Mouse (Mus musculus) small intestine, adult 2 months (tissue): ENCODE results near the gene Pdzd7. TPM values are rescaled to one million over a fixed set of nuclear protein-coding genes. Genes with fewer than 3 reads are reported as not detected.

Source experiments
- H3K27ac ChIP-seq: fragments of 200-500 bp; 2 replicates; pipeline ENCODE4 v1.5.1; 2012; ENCODE audit warnings: low read depth, low read length, control low read depth, inconsistent platforms; ENCODE audit not compliant: insufficient read depth
- H3K27me3 ChIP-seq: fragments of 200-500 bp; 2 replicates; pipeline ENCODE4 v1.6.1; 2012; ENCODE audit warnings: mild to moderate bottlenecking, moderate library complexity, low read length, inconsistent platforms; ENCODE audit not compliant: control insufficient read depth, insufficient read depth
- H3K36me3 ChIP-seq: fragments of 200-500 bp; 2 replicates; pipeline ENCODE4 v1.6.1; 2012; ENCODE audit warnings: mild to moderate bottlenecking, low read length, control low read depth, inconsistent platforms; ENCODE audit not compliant: control insufficient read depth, insufficient read depth
- H3K4me1 ChIP-seq: fragments of 200-500 bp; 2 replicates; pipeline ENCODE4 v1.6.1; 2012; ENCODE audit warnings: low read length, inconsistent platforms, mixed read lengths; ENCODE audit not compliant: control insufficient read depth, insufficient read depth, insufficient read length
- H3K4me3 ChIP-seq: fragments of 200-500 bp; 2 replicates; pipeline ENCODE4 v1.5.1; 2012; ENCODE audit warnings: low read depth, mild to moderate bottlenecking, control low read depth, inconsistent platforms, low read length, moderate library complexity
- CTCF ChIP-seq: fragments of 200-500 bp; IDR thresholded peaks from 2 replicates; pipeline ENCODE4 v1.5.1; 2012; ENCODE audit warnings: low read depth, mild to moderate bottlenecking, control low read depth, inconsistent platforms, low read length, moderate library complexity, mixed read lengths; ENCODE audit not compliant: insufficient replicate concordance, insufficient read length; ENCODE audit errors: extremely low read depth
- POLR2A ChIP-seq: fragments of 200-500 bp; IDR thresholded peaks from 2 replicates; pipeline ENCODE4 v1.6.1; 2012; ENCODE audit warnings: low read depth, mild to moderate bottlenecking, control low read depth, inconsistent platforms, low read length, moderate library complexity
- WGBS: fragments of 180-500 bp; shearing (Covaris S2); methylation state at CpG from one replicate; pipeline ENCODE4 v1.1.7; 2018; 5-methylcytosine and 5-hydroxymethylcytosine counted together
- polyA plus RNA-seq: library from polyadenylated mRNA; depleted of rRNA; stranded (reverse); fragments of >200 nt; gene quantifications from 2 replicates; pipeline ENCODE4 v1.2.3, GENCODE M21; 2012

Gene Pdzd7
- polyA plus RNA-seq, 1 experiment, result 0.29 TPM

DNA sequence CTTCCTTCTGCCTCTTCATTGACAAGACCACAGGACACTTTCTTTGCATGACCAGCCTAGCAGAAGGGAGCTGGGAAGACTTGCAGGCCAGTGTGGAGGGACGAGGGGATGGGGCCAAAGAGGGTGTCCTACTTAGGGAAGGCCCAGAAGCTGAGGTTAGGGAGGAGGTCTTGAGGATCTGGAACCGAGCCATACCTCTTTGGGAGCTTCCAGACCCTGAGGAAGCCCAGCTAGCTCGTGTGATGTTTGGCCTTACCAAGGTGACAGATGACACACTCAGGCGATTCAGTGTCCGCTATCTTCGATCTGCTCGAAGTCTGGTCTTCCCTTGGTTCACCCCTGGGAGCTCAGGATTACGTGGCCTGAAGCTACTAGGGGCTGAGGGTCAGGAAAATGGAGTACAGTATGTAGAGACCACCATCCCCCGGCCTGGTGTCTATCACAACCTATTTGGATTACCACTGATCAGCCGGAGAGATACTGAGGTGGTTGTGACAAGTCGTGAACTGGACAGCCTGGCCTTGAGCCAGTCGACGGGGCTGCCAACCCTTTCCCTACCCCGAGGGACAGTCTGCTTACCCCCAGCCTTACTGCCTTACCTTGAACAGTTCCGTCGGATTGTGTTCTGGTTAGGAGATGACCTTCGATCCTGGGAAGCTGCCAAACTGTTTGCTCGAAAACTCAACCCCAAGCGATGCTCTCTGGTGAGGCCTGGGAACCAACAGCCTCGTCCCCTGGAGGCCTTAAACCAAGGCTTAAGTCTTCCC is 37.9 kb downstream of the Pdzd7 start:
- Histone ChIP-seq H3K36me3 (peaks cover 42% of the 10 kb centered on the region), H3K4me1 (peaks cover 21% of the 10 kb centered on the region; the same call in 1 of the 2 replicates), H3K4me3 (peak overlapping the region; percentile 88), H3K27ac (no peak overlapping the region), H3K27me3 (no peaks in the 10 kb centered on the region)
- no peak for TF ChIP-seq POLR2A
- 42% methylated on average over 20 of the region's 20 CpGs for WGBS

DNA sequence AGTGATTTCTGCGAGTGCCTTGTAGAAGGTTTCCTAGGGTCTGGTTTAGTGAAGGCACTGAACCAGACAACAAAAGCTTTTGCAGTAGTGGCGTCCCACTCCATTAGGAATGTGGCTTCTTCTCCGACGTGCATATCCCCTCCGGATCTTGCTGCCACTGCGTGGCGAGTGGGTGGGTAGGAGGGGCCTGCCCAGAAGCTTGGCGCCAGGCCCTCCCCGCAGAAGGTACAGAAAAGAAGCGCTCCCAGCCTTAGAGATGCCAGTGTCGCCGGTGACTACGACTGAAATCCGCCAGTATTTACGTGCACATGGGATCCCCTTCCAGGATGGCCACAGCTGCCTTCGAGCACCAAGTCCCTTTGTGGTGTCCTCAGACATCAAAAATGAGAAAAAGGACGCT is 38.5 kb downstream of the Pdzd7 start:
- Histone ChIP-seq H3K4me1 (peaks cover 21% of the 10 kb centered on the region; the same call in 1 of the 2 replicates), H3K4me3 (peak overlapping the region; percentile 88), H3K36me3 (peaks cover 41% of the 10 kb centered on the region), H3K27me3 (no peaks in the 10 kb centered on the region), H3K27ac (peak overlapping the region; percentile 48)
- WGBS, result 7% methylated on average over 17 of the region's 17 CpGs
- TF ChIP-seq CTCF (no peak), POLR2A (no peak)

DNA sequence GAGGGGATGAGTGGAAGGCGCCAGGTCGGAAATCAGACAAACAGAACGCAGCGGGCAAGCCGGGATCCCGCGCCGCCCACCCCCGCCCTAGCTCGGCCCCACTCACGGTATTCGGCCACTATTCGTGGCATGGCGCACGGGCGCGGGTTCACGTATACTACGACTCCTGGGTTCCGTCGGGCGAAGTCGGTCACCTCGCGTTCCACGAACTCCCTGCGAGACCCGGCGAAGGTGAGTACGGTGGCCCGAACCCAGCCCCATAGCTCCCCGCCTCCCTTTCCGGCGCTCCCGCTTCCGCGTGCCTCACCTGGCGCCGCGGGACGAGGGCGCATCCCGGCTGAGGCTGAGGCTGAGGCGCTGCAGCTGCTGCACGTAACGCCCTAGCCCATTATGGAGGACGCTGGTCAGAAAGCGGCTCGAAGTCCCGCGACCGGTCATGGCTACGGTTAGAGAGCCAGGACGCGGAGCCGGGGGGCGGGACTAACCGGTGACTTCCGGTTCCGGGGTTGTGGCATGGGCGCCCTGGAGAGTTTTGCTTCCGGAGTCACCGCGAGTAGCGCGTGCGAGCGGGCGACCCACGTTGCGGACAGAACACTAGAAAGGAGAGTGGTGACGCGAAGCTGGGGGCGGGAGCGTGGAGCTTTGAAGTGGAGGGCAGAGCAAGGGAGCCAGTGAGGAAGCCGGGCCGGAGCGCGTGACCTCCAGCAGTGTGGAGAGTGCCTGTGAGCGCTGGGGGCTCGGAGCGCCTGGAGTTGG is 39.4 kb downstream of the Pdzd7 start, which contains the start of gene Mrpl43:
Mrpl43 (minus strand) TSS at position 486 of the 756 bp plus-strand sequence.
- Histone ChIP-seq H3K27me3 (no peaks in the 10 kb centered on the region), H3K36me3 (peaks cover 42% of the 10 kb centered on the region), H3K4me1 (peaks cover 21% of the 10 kb centered on the region; the same call in 1 of the 2 replicates), H3K27ac (peak within 1 kb of the TSS; percentile 87), H3K4me3 (peak within 1 kb of the TSS; percentile 88)
- under 1% methylated on average over 82 of the region's 82 CpGs for WGBS
- TF ChIP-seq CTCF (no peak), POLR2A (peak; percentile 53; the same call in 1 of the 2 replicates)

DNA sequence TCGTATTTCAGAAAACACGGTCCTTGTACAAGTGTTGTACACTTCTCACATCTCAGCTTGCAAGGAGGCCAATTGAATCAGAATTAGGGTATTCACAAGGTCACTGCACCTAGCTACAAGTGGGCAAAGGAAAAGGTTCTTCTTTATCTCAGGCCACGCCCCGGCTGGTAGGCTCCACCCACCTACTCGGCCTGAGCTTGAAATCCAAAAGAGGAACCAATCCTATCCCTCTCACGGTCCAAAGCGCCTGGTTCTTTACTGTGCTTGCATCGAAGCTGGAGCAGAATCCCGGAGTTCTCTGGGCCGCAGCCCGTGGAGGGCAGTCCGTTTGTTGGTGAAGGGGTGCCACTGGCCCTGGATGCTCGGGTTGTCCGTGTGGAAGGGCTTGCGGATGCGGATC is 40.1 kb downstream of the Pdzd7 start, which contains the start of gene Twnk:
Twnk (plus strand) TSS at position 220 of the 400 bp plus-strand sequence.
- TF ChIP-seq CTCF, result no peak
- TF ChIP-seq POLR2A, result no peak; the same call in 1 of the 2 replicates
- Histone ChIP-seq H3K4me1 (peaks cover 21% of the 10 kb centered on the region; the same call in 1 of the 2 replicates), H3K36me3 (peaks cover 45% of the 10 kb centered on the region), H3K4me3 (peak within 1 kb of the TSS; percentile 88), H3K27ac (peak within 1 kb of the TSS; percentile 87), H3K27me3 (no peaks in the 10 kb centered on the region)
- WGBS, result 7% methylated on average over 16 of the region's 16 CpGs

DNA sequence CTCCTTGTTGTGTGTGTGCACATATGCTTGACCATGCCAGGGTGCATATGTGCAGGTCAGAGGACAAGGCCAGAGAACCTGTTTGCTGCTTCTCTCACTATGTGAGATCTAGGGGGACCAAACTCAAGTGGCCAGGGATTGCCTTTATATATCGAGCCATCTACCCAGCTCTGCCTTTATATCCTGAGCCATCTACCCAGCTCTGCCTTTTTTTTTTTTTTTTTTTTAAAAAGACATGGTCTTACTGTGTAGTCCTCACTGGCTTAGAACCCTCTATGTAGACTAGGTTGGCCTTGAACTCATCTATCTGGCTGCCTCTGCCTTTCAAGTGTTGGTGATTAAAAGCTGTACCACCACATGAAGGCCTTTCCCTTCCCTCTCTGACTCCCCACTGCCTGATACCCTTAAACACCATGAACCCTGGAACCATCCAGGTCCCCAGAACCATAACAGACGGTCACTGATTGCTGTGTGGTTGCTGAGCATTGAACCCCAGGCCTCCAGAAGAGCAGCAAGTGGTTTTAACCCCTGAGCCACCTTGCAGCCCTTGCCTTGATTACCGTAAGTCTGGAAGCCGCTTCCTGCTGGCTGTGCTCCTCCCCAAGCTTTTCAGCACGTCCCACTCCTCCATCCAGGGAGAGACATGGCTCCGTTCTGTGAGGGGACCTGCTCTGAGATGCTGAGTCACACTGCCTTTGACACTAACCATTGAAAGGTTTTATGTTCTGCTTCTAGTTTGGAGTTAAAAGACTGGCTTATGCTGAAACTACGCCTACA is 41.6 kb downstream of the Pdzd7 start:
- H3K36me3 ChIP-seq, result peaks cover 45% of the 10 kb centered on the region
- TF ChIP-seq CTCF (no peak), POLR2A (0 out of 2 replicates have a peak, but pooled peaks have one; percentile 11)
- H3K4me3 ChIP-seq, result no peak overlapping the region
- peaks cover 21% of the 10 kb centered on the region; the same call in 1 of the 2 replicates for H3K4me1 ChIP-seq
- H3K27me3 ChIP-seq, result no peaks in the 10 kb centered on the region
- 84% methylated on average over 7 of the region's 7 CpGs for WGBS
- H3K27ac ChIP-seq, result no peak overlapping the region

DNA sequence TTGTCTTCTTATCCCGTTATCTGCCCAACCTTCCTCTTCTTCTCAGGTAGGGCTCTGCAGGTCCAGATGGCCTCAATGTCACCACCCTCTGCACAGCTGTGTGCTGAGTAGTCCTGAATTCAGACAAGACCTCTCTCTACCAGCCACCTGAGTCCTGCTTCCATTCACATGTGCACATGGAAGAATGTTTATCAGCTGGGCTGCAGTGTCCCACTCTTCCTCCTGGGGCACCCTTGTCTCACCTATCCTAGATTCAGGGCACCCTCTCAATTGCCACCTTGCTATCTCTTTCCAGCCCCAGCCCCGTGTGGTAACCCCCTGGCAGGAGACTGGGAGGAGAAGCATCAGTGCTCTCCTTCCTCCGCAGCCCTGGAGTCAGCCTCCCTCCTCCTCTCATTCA is 43.2 kb downstream of the Pdzd7 start:
- Histone ChIP-seq H3K4me3 (no peak overlapping the region), H3K4me1 (peaks cover 12% of the 10 kb centered on the region; the same call in 1 of the 2 replicates)
- WGBS, result 55% methylated on average over 3 of the region's 3 CpGs

More for the DNA sequence above, 43.2 kb downstream of the Pdzd7 start:
- Histone ChIP-seq H3K36me3 (peaks cover 58% of the 10 kb centered on the region), H3K27me3 (no peaks in the 10 kb centered on the region), H3K27ac (no peak overlapping the region)
- TF ChIP-seq POLR2A, result no peak
- TF ChIP-seq CTCF, result no peak
